ENCODE assay signal across 8 mouse cellular contexts in genomic region chr11:67428196-67428595, GRCm38 (mm10). TPM values are rescaled to one million over a fixed set of nuclear protein-coding genes. Genes with fewer than 3 reads are reported as not detected.
DNase-seq lines count a peak whose midpoint lies in the region; ATAC-seq and TF ChIP-seq lines count a peak whose summit lies in the region.

No protein-coding gene starts in this region.

- H3K27ac ChIP-seq in bone marrow macrophage, adult 2 months (ENCODE audit: insufficient read depth, low read depth, low read length), result no peak overlapping the region
- no peak overlapping the region for H3K27ac ChIP-seq in hindbrain, embryonic 12.5 days

- no peaks in the 10 kb centered on the region for H3K9me3 ChIP-seq in hindbrain, embryonic 12.5 days (replicated peaks)

- H3K4me2 ChIP-seq in hindbrain, embryonic 12.5 days (replicated peaks), result no peak overlapping the region

- TF ChIP-seq CTCF in bone marrow macrophage, adult 2 months (IDR thresholded peaks at IDR 0.05; ENCODE audit: low read depth, low read length), result peak; percentile 80

- TF ChIP-seq POLR2A in bone marrow macrophage, adult 2 months (IDR thresholded peaks at IDR 0.05; ENCODE audit: borderline replicate concordance, low read depth, low read length), result no peak

- no peak for ATAC-seq in hindbrain, embryonic 12.5 days (ENCODE audit: low FRiP score)

- H3K36me3 ChIP-seq in hindbrain, embryonic 12.5 days, result no peaks in the 10 kb centered on the region

- peaks cover 8% of the 10 kb centered on the region for H3K4me1 ChIP-seq in bone marrow macrophage, adult 2 months (ENCODE audit: control insufficient read depth, insufficient read depth, low read length)
- H3K4me1 ChIP-seq in hindbrain, embryonic 12.5 days, result peaks cover 5% of the 10 kb centered on the region; the same call in 1 of the 2 replicates

- no peak overlapping the region for H3K9ac ChIP-seq in hindbrain, embryonic 12.5 days

- no peak overlapping the region for H3K4me3 ChIP-seq in bone marrow macrophage, adult 2 months (ENCODE audit: insufficient read depth, low read length)
- no peak overlapping the region for H3K4me3 ChIP-seq in hindbrain, embryonic 12.5 days

- 34% methylated on average over 3 of the region's 3 CpGs for WGBS in hindbrain, embryonic 12.5 days

- DNase-seq in layer of hippocampus, adult 11-12 months (ENCODE audit: low spot score), result peak; percentile 58
- DNase-seq in layer of hippocampus, adult 9-10 months (ENCODE audit: low spot score), result no peak
- peak; percentile 32 for DNase-seq in Muller cell, postnatal 12 days (ENCODE audit: inconsistent ontology term)
- DNase-seq in gastrocnemius, adult 8-10 months (ENCODE audit: low spot score in 2 of 2), result peak; percentile 13 to 30
- DNase-seq in layer of hippocampus, postnatal 25 days (ENCODE audit: extremely low spot score in 1 of 2, low spot score in 1 of 2), result peak; percentile 26 to 65
- peak; percentile 16 for DNase-seq in retina, adult 2 months (ENCODE audit: low read depth, low spot score)

- peaks cover 3% of the 10 kb centered on the region; the same call in 1 of the 2 replicates for H3K27me3 ChIP-seq in hindbrain, embryonic 12.5 days

RNA-seq across cellular contexts. Expression of gene Gas7, which starts 27.0 kb away (rescaled TPM):
- polyA plus RNA-seq in bone marrow macrophage, adult 2 months (2012; ENCODE audit: insufficient read depth, insufficient read length, missing spikeins), result 315 and 355 TPM in 2 replicates
- 1 to 10 TPM; 4.2 to 7.8 (median 5.1) TPM for total RNA-seq in gastrocnemius, adult 8-10 months (2022)
- 100 to 1,000 TPM; 429 to 466 TPM for total RNA-seq in layer of hippocampus, postnatal 25 days (2021)
- 3.8 and 4.1 TPM in 2 replicates for polyA plus RNA-seq in hindbrain, embryonic 12.5 days (2016; fragmentation: Nextera tagmentation; extraction: Ambion mirVana)

Comparison
In these comparisons a context has a peak if more than half of its experiments do, and no peak if none do; other contexts are left out.
1. RNA of gene Gas7, which starts 27.0 kb away (total RNA-seq): 429 to 466 TPM in layer of hippocampus, postnatal 25 days; 4.2 to 7.8 TPM in gastrocnemius, adult 8-10 months; every median in the first group is over 10 times any median in the second.